Mouse (Mus musculus) heart, adult 9 months (tissue): Measurements from ENCODE around the gene Mettl1.

Experiments
- DNase-seq, 2 experiments: peaks; one replicate each; pipeline ENCODE4 v3.0.0; 2022; ENCODE audit warnings: low spot score in 2 of 2

The Mettl1 gene

GRCm38 (mm10) chr10:127041274-127041766, at the start of gene Mettl1, which contains the start of gene Eef1akmt3:
Mettl1 (plus strand) TSS chr10:127041414.
Eef1akmt3 (minus strand) TSS chr10:127041513.
- peak in 1 of 2 experiments; percentile 35 for DNase-seq

GRCm38 (mm10) chr10:126991676-126992075, 49.5 kb upstream of the Mettl1 start:
- DNase-seq: no peak

GRCm38 (mm10) chr10:126993621-126994020, 47.6 kb upstream of the Mettl1 start:
- no peak for DNase-seq

DNA sequence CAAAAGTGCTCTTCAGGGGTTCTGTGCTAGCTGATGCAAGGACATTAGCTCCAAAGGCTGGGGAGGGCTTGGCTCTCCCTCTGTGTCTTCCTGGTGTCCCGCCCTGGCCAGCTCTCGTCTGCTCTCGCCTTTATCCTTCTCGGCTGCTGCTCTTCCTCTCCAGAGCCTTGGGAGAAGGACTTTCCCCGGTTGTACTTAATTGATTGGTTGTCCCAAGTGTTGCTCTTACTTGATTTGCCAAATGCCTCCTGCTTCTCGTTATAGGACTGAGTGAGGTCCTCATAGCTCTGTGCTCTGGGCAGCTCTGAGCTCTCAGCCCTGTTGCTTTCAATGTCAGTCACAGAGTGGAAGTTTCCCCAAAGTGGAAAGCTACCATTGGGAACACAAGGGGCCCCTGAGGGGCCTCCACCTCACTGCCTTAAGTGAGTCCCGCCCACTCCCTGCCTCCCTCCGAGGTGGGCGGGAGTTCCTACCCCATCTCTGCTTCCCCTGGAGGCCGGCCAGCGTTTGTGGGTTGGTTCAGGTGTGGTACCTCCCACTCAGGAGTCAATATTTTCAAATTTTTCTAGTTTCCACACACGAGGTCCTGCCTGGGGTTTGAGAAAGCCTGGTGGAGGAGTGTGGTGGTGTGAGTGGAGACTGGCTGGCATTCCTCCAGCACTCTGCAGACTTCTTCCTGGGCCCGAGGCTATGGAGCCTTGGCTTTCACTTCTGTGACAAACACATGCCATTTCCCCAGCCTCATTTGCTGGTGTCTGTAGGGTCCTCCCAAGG, 43.7 kb upstream of the Mettl1 start:
- DNase-seq: no peak

DNA sequence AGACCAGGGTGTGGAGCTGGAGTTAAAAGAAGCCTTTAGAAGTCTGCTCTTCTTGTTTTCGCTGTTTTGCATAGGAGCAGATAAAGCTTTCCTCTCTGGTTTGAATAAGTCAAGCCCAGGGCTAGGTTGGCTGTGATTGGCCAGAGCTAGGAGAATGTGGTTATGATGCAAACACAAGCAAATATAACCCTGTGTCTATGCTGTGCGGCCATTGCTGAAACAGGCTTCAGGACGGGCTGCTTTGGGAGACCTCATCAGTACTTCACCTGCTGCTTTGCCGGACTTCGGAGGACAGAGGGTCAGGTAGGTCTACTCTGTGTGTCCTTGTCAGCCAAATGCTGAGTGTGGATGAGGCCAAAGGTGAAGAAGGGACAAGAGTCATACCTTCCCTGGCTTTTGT, 40.7 kb upstream of the Mettl1 start, which contains the start of gene Avil:
Gene Avil, plus strand, starts transcription at position 181 of the 400 bp plus-strand sequence.
- no peak for DNase-seq

DNA sequence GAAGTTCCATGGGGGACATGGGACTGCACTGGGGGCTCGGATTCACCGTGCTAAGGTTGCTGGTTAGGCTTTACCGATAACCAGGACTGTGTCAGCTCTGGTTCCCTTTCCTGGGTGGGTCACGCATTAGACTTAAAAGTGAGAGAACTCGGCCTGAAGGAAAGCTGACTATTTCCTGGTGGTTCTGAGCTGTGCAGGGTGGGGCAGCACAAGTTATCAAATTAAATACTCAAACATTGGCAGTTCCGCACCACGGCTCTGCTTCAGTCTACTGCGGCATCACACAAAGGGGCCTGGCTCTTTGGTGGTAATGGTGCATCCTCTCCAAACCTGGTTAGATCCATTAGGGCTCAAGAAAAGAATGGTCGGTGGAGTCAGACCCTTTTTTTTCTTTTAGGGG, 39.9 kb upstream of the Mettl1 start:
- no peak for DNase-seq

GRCm38 (mm10) chr10:127002056-127002455, 39.2 kb upstream of the Mettl1 start:
- no peak for DNase-seq

GRCm38 (mm10) chr10:127002765-127003164, 38.4 kb upstream of the Mettl1 start:
- no peak for DNase-seq

- DNase-seq: no peak
Measured at GRCm38 (mm10) chr10:127003334-127003733, 37.9 kb upstream of the Mettl1 start.

DNA sequence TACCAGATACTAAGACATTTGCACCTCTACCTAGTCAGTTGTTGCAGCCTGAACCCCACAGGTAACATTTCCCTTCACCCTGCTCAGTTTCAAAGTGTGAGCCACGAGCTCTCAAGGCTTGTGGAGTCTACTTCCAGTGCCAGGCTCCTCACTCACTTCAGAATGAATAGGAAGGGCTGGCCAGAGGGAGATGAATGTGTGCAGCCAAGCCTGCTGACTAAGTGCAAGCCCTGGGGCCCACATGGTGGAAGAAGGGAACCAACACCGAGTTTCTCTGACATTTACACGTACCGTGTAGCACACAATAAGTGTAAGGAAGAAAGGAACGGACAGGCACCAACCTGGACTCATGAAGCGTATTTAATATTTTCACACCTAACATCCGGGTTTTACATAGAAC, 37.4 kb upstream of the Mettl1 start:
- DNase-seq: no peak

DNA sequence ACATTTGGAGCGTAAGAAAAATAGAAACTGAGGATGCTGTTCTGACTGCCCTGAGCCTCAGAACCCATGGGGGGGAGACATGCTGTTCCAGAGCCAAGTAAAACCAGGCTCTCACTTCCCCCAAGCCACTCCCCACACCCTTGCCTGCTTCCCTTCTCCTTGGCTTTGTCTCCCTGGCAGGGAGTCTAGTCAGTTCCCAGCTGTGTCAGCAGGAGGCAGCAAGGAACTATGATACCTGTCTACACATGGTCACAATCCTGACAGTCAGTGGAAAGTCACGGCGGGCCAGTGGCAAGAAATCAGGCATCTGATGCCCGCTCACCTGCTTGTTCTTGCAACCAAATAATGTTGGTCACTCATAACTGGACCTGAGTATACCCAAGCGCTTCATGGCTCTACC, 24.7 kb upstream of the Mettl1 start:
- no peak for DNase-seq

- no peak for DNase-seq
Measured at GRCm38 (mm10) chr10:127017071-127017470, 24.1 kb upstream of the Mettl1 start.

DNA sequence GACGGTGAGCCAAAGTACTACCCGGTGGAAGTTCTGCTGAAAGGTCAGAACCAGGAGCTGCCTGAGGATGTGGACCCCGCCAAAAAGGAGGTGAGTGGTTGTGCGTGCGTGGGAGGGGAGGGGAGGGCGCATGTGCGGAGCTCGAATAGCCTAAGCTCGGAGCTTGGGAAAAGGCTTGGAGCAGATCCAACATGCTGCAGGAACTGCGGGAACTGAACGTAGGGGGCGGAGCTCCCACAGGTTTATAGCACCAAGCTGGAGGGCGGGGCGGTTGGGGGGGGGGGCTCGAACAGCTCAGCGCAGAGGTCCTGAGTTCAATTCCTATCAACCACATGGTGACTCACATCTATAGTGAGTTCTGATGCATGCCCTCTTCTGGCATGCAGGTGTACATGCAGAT, 22.8 kb upstream of the Mettl1 start:
- DNase-seq: no peak

DNA sequence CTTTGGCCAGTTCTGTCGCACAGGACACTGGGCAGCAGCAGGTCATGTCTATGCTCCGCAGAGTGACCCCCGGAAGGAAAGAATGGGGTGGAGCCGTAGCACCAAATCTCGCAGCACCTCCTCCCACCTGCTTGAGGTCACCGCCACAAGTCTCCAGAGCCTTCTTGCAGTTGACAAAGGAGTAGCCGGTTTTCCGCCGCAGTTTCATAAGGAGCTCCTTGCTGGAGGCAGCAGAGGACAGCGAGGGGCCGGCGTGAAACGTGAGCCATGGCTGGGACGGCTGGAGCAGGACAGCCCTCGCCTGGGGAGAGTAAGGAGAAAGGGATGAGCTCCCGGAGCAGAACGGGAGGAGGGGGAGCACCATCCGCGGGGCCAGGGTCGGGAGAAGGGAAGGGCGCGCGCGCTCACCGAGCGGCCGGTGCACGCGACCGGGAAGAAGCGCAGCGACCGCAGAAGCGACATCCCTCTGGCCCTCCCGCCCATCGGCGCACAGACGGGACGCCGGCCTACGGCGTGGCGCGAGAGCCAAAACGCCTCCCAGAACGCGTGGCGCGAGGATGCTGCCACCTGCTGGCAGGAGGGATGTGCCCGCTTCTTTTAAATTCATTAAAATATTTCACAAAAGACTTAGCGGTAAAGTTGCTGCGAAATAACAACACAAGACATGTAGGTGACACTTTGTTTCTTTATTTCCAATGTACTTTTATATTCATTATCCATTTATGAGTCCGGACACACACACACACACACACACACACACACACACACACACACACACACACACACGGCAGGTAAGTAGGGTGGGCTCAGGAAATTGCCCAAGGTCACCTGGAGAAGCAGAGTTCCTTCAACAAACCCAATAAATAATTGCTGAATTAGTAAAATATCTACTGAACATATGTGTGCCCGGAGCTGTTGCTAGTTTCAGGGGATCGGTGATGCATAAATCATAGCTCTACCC, 10.6 kb upstream of the Mettl1 start, which contains the start of gene Tsfm:
Gene Tsfm, minus strand, starts transcription at position 505 of the 961 bp plus-strand sequence.
- peak; percentile 76 to 88 for DNase-seq

DNA sequence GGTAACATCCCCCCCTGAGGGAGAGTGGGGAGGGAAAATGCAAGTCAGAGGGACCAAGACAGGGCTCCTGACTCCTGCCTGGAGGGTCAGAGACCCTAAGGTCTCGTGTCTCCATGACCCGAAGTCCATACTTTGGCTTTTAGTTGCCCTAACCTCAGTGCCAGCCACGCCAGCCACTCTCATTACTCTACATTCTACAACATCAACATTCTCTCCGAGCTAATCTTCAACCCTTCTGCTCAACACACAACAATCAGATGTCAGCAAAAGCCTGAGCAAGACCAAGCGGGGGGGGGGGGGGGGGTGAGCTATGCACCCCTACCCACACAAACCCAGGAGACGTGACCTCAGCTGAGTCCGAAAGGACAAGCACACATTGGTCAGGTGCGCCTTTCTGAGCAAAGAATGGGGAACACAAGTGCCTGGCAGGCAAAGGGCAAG, 7.9 kb upstream of the Mettl1 start:
- DNase-seq: no peak

GRCm38 (mm10) chr10:127036273-127036672, 4.9 kb upstream of the Mettl1 start:
- DNase-seq: no peak

DNA sequence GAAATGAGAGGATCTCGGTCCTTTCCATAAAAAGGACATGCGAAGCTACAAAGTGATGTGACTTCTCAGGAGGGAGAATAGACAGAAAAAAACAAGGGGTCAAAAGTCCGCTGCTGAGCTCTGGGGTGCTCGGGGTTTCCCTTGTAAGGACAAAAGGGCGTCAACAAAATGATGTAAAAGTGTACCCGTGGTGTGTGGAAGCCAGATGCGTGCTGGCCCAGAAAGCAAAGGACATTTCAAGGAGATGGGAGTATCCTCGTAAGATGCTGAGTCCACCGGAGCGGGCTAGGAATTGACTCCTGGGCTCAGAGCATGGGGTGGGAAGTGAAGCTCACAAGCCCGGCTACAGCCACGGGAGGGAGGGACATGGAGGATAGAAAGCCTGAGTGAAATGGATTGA, 3.6 kb upstream of the Mettl1 start:
- no peak for DNase-seq

DNA sequence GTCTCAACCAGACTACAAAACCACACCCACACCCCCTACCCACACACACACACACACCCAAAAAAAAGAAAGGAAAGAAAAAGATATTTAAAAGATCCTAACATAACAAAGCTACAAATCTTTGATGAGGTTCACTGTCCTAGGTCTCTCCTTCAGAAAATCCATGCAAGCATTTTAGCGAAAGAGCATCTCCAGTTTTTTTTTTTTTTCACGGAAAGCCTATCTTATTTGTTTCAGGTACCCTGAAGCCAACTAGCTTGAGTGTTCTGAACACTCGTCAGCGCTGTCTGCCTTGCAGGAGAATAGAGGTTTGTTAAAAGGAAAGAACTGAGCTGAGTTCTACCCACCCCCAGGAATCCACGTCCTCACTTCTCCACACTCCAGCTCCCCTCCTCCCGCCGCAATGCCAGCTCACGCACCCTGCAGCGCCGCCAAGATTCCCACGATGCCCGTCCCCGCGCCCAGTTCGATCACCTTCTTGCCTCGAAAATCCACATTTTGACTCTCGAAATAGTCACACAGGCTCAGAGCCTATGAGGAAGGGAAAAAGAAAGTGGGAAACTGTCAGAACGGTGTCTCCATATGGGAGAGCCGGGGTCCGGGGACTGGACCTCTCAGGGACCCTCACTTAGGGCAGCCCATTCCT, 522 bp upstream of the Mettl1 start:
- no peak for DNase-seq

DNA sequence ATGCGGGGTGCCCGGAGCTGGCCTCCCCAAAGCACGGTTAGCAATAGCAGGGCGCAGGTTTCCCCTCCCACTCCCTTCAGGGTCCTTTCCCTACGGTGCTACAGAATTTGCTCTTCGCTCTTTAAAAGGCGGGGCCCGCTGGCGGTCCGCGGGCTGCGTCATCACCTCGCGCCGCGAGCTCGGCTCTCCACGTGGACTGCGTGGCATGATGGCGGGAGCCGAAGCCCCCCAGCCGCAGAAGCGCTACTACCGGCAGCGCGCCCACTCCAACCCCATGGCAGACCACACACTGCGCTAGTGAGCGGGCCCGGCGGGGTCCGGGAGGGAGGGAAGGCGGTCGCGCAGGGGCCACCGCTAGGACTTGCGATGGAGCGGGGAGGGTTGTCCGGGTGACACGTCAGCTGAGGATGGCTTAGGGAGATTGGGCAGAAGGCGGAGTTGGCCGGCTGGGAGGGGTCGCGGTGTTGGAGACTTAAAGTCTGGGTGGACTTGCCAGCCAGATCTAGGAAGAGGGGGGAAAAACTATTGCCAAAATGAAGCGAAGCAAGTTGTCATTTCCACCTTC, 642 bp downstream of the Mettl1 start:
- peak; percentile 81 to 87 for DNase-seq

DNA sequence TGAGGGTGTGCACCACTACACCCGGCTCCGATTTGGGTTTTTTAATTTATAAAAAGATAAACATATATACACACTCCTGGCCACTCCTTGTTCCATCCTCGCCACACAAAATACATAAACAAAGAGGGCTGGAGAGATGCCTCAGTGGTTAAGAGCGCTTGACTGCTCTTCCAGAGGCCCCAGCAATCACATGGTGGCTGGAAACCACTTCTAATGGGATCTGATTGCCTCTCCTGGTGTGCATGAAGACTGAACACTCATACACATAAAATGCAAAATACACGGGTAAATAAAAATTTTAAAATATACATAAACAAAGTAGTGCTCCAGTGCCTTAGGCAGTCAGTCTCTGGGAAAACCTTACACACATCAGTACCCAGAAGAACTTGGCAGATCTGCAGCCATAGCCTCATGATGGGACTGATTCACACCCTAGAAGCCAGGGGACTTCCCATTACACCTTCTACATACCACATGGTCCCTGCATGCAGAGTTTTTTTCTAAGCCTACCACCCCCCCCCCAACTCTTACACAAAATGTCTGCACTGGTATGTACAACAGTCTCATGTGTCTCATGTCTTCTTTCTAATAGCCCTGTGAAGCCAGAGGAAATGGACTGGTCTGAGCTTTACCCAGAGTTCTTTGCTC, 1.4 kb downstream of the Mettl1 start:
- no peak for DNase-seq

DNA sequence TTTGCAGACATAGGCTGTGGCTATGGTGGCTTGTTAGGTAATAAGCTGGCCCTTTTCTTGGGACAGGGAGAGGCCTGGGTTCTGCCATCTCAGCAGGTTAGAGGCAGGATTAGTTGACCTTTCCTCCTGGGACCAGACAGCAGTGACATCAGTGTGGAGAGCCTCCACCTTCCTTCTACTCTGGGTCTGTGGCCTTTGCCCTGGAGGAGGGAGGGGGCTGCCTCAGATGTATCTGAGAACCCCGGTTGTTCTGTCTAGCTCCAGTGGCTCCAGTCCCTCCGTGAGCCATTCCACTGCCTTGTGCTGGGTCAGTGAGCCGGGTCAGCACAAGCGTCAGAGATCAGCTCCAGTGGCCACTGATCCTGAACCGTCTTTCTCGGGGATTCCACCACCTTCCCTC, 2.0 kb downstream of the Mettl1 start:
- no peak for DNase-seq
